Mouse (Mus musculus) CH12.LX (cell line): Measurements from ENCODE around the gene 1700069L16Rik. TPM values are rescaled to one million over a fixed set of nuclear protein-coding genes. Genes with fewer than 3 reads are reported as not detected.
A peak's percentile ranks its signal among the peaks of the same experiment; 100 is the strongest.

Source experiments
- DNase-seq: peaks from one replicate; pipeline ENCODE4 v3.0.0-alpha.2; 2013; ENCODE audit errors: extremely low read depth
- H3K27ac ChIP-seq: 2 replicates; pipeline ENCODE4 v1.5.1; 2012; ENCODE audit warnings: low read depth, mild to moderate bottlenecking, control low read depth, moderate library complexity; ENCODE audit not compliant: insufficient read depth
- H3K27me3 ChIP-seq: replicated peaks from 2 replicates; pipeline ENCODE3; 2012; ENCODE audit warnings: inconsistent platforms
- H3K36me3 ChIP-seq, 2 experiments: replicated peaks in 1 of 2; 2 replicates each; pipeline versions ENCODE3 to v1.6.1; 2012; ENCODE audit warnings: inconsistent platforms in 1 of 2, low read length in 1 of 2, mild to moderate bottlenecking in 1 of 2, mixed read lengths in 1 of 2, moderate library complexity in 1 of 2; ENCODE audit not compliant: control insufficient read depth in 1 of 2, insufficient read depth in 1 of 2
- H3K4me1 ChIP-seq, 2 experiments: 2 replicates each; pipeline ENCODE4 v1.6.1; 2012; ENCODE audit warnings: inconsistent platforms in 1 of 2, moderate library complexity in 1 of 2; ENCODE audit not compliant: insufficient read depth in 2 of 2, control insufficient read depth in 1 of 2
- H3K4me2 ChIP-seq: 2 replicates; pipeline ENCODE4 v1.6.1; 2012; ENCODE audit warnings: low read depth, mild to moderate bottlenecking, control low read depth; ENCODE audit not compliant: poor library complexity, insufficient read depth, severe bottlenecking
- H3K4me3 ChIP-seq, 3 experiments: fragments of 150-350 bp in 1 of 3; sonication (generic) in 1 of 3; replicated peaks in 1 of 3; 2 replicates each; pipeline versions ENCODE3 to v1.5.1; 2011 to 2012; ENCODE audit warnings: low read depth in 2 of 3, low read length in 2 of 3, mild to moderate bottlenecking in 2 of 3, moderate library complexity in 2 of 3, control low read depth in 1 of 3, improper control_type of control experiment in 1 of 3, inconsistent platforms in 1 of 3, mixed read lengths in 1 of 3; ENCODE audit not compliant: poor library complexity in 1 of 3
- H3K79me2 ChIP-seq: replicated peaks from 2 replicates; pipeline ENCODE4 v1.6.1; 2012; ENCODE audit warnings: mild to moderate bottlenecking, moderate library complexity; ENCODE audit not compliant: control insufficient read depth, poor library complexity, insufficient read depth, severe bottlenecking; ENCODE audit errors: extremely low read depth
- H3K9ac ChIP-seq: 2 replicates; pipeline ENCODE4 v1.6.1; 2012; ENCODE audit warnings: low read depth, mild to moderate bottlenecking, control low read depth, moderate library complexity; ENCODE audit not compliant: insufficient read depth
- H3K9me3 ChIP-seq: replicated peaks from 2 replicates; pipeline ENCODE3; 2012; ENCODE audit warnings: low read length, inconsistent platforms, mixed read lengths
- BHLHE40 ChIP-seq: IDR thresholded peaks from 2 replicates; pipeline ENCODE4 v1.6.1; 2011; ENCODE audit warnings: mild to moderate bottlenecking, low read depth, low read length, improper control_type of control experiment
- CHD2 ChIP-seq: IDR thresholded peaks from 2 replicates; pipeline ENCODE4 v1.6.1; 2011; ENCODE audit warnings: low read length, improper control_type of control experiment
- CTCF ChIP-seq, 2 experiments: IDR thresholded peaks in 1 of 2; conservative IDR thresholded peaks in 1 of 2; 2 replicates each; pipeline ENCODE4 v1.5.1; 2011 to 2012; ENCODE audit warnings: low read depth in 2 of 2, low read length in 2 of 2, improper control_type of control experiment in 1 of 2, inconsistent platforms in 1 of 2, mild to moderate bottlenecking in 1 of 2, moderate library complexity in 1 of 2
- ELF1 ChIP-seq: IDR thresholded peaks from 2 replicates; pipeline ENCODE4 v1.6.1; 2014; ENCODE audit warnings: low read depth, mild to moderate bottlenecking, inconsistent platforms, low read length, improper control_type of control experiment
- EP300 ChIP-seq: IDR thresholded peaks from 2 replicates; pipeline ENCODE4 v1.6.1; 2011; ENCODE audit warnings: low read length, improper control_type of control experiment
- ETS1 ChIP-seq: conservative IDR thresholded peaks from 2 replicates; pipeline ENCODE4 v1.6.1; 2012; ENCODE audit warnings: low read depth, mild to moderate bottlenecking, inconsistent platforms, low read length, improper control_type of control experiment, moderate library complexity
- GABPA ChIP-seq: IDR thresholded peaks from 2 replicates; pipeline ENCODE4 v1.6.1; 2012; ENCODE audit warnings: low read depth, low read length, improper control_type of control experiment, inconsistent platforms; ENCODE audit not compliant: insufficient replicate concordance
- HCFC1 ChIP-seq: IDR thresholded peaks from 2 replicates; pipeline ENCODE4 v1.6.1; 2012; ENCODE audit warnings: low read depth, mild to moderate bottlenecking, inconsistent platforms, low read length, improper control_type of control experiment
- IRF4 ChIP-seq: IDR thresholded peaks from 2 replicates; pipeline ENCODE4 v1.6.1; 2014; ENCODE audit warnings: low read depth, mild to moderate bottlenecking, inconsistent platforms, low read length, improper control_type of control experiment
- JUND ChIP-seq: conservative IDR thresholded peaks from 2 replicates; pipeline ENCODE4 v1.6.1; 2011; ENCODE audit warnings: low read depth, low read length, improper control_type of control experiment
- MAFK ChIP-seq: IDR thresholded peaks from 2 replicates; pipeline ENCODE4 v1.6.1; 2011; ENCODE audit warnings: low read length, improper control_type of control experiment; ENCODE audit not compliant: insufficient replicate concordance
- MXI1 ChIP-seq: IDR thresholded peaks from 2 replicates; pipeline ENCODE4 v1.6.1; 2011; ENCODE audit warnings: mild to moderate bottlenecking, low read depth, low read length, improper control_type of control experiment
- NELFE ChIP-seq: IDR thresholded peaks from 2 replicates; pipeline ENCODE4 v1.6.1; 2011; ENCODE audit warnings: low read depth, low read length, improper control_type of control experiment
- NRF1 ChIP-seq: IDR thresholded peaks from 2 replicates; pipeline ENCODE4 v1.6.1; 2014; ENCODE audit warnings: low read depth, mild to moderate bottlenecking, inconsistent platforms, low read length, improper control_type of control experiment, moderate library complexity
- PAX5 ChIP-seq: IDR thresholded peaks from 2 replicates; pipeline ENCODE4 v1.6.1; 2012; ENCODE audit warnings: low read length, inconsistent platforms, mixed read lengths
- POLR2A ChIP-seq: IDR thresholded peaks from 2 replicates; pipeline ENCODE4 v1.6.1; 2011; ENCODE audit warnings: low read depth, mild to moderate bottlenecking, improper control_type of control experiment, low read length
- POLR2AphosphoS2 ChIP-seq: IDR thresholded peaks from 2 replicates; pipeline ENCODE4 v1.6.1; 2011; ENCODE audit warnings: low read depth, low read length, improper control_type of control experiment
- RAD21 ChIP-seq: IDR thresholded peaks from 2 replicates; pipeline ENCODE4 v1.6.1; 2011; ENCODE audit warnings: low read depth, mild to moderate bottlenecking, low read length, improper control_type of control experiment, moderate library complexity
- RCOR1 ChIP-seq: conservative IDR thresholded peaks from 2 replicates; pipeline ENCODE4 v1.6.1; 2012; ENCODE audit warnings: low read depth, mild to moderate bottlenecking, inconsistent platforms, low read length, improper control_type of control experiment
- SMC3 ChIP-seq: IDR thresholded peaks from 2 replicates; pipeline ENCODE4 v1.6.1; 2011; ENCODE audit warnings: low read depth, low read length, improper control_type of control experiment
- TCF12 ChIP-seq: IDR thresholded peaks from 2 replicates; pipeline ENCODE4 v1.6.1; 2014; ENCODE audit warnings: low read depth, mild to moderate bottlenecking, inconsistent platforms, low read length, improper control_type of control experiment
- USF1 ChIP-seq: IDR thresholded peaks from 2 replicates; pipeline ENCODE4 v1.6.1; 2014; ENCODE audit warnings: low read depth, mild to moderate bottlenecking, inconsistent platforms, low read length, improper control_type of control experiment
- USF2 ChIP-seq: conservative IDR thresholded peaks from 2 replicates; pipeline ENCODE4 v1.6.1; 2011; ENCODE audit warnings: low read depth, low read length, improper control_type of control experiment
- ZC3H11A ChIP-seq: IDR thresholded peaks from 2 replicates; pipeline ENCODE4 v1.6.1; 2012; ENCODE audit warnings: low read depth, mild to moderate bottlenecking, inconsistent platforms, low read length, improper control_type of control experiment
- ZKSCAN1 ChIP-seq: IDR thresholded peaks from 2 replicates; pipeline ENCODE4 v1.6.1; 2012; ENCODE audit warnings: low read depth, inconsistent platforms, low read length, improper control_type of control experiment, borderline replicate concordance
- ZNF384 ChIP-seq: IDR thresholded peaks from 2 replicates; pipeline ENCODE4 v1.6.1; 2012; ENCODE audit warnings: low read depth, low read length, improper control_type of control experiment, inconsistent platforms
- dilution Hi-C: fragments of 300-500 bp; cut with MboI; formaldehyde crosslinking; loops from 2 replicates; pipeline ENCODE4 v1.14.3; 2020; ENCODE audit warnings: low sequenced_read_pairs; ENCODE audit not compliant: extremely low pct_unique_long_range_greater_than_20kb, extremely low pct_ligation_motif_present
- in situ Hi-C: fragments of 300-500 bp; cut with MboI; formaldehyde crosslinking; loops from 3 replicates; pipeline ENCODE4 v1.14.3; 2019; ENCODE audit warnings: low sequenced_read_pairs, low pct_ligation_motif_present, low pct_unique_long_range_greater_than_20kb, mixed read lengths
- polyA plus RNA-seq: library from polyadenylated mRNA; unstranded; fragments of >175 nt; gene quantifications from 2 replicates; pipeline ENCODE4 v1.2.1, GENCODE M21; 2012; ENCODE audit warnings: low read depth; ENCODE audit not compliant: insufficient read length
- total RNA-seq, 2 experiments: library from RNA; depleted of rRNA; stranded (reverse); fragments of 300-350 nt in 1 of 2; fragments of >200 nt in 1 of 2; gene quantifications; 2 replicates each; pipeline ENCODE4 v1.2.3; 2012 to 2014

Gene 1700069L16Rik
- total and polyA plus RNA-seq, 3 experiments: not detected

DNA sequence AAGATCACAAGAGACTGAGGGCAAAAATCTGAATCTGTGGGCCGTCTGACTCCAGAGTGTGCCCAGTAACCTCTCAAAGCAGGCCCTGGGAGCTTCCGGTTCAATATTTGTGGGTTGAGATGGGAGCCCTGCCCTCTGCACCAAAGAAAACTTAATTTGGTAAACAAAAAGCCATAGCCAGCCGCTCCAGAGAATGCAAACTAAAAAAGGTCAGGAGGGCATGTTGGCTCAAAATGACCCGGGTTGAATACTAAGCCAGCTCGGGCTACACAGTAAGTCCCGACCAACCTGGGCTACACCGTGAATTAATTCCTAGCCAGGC is 10.4 kb upstream of the 1700069L16Rik start:
- H3K9me3 ChIP-seq: peaks cover 2% of the 10 kb centered on the region
- H3K4me3 ChIP-seq: peak overlapping the region; percentile 38 to 68 (median 65)
- no peak for TF ChIP-seq IRF4
- TF ChIP-seq POLR2AphosphoS2: peak; percentile 14; the same call in 1 of the 2 replicates
- dilution Hi-C loops (no loop called here), in situ Hi-C loops (no loop called here)
- peak overlapping the region; percentile 34 for H3K9ac ChIP-seq
- H3K27me3 ChIP-seq: peaks cover 20% of the 10 kb centered on the region
- peaks cover 27 to 32% of the 10 kb centered on the region in 2 experiments for H3K36me3 ChIP-seq
- H3K4me1 ChIP-seq: peaks cover 10 to 21% of the 10 kb centered on the region in 2 experiments
- peak overlapping the region; percentile 57 for H3K4me2 ChIP-seq
- peak overlapping the region; percentile 77 for H3K27ac ChIP-seq
- H3K79me2 ChIP-seq: no peaks in the 10 kb centered on the region
- peak; percentile 17 for DNase-seq

DNA sequence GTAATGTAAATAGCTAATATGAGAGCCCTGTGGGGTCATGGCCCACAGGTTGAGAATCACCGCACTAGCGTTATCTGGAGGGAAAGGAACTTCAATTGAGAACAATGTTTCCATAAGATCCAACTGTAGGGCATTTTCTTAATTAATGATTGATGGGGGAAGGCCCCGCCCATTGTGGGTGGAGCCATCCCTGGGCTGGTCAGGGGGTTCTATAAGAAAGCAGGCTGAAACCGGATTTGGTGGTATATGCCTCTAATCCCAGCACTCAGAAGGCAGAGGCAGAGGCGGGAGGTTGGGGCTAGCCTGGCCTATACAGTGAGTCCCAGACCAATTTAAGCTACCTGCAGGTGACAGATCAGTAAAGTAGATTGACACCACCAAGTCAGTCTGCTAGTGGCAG is 9.8 kb upstream of the 1700069L16Rik start:
- peaks cover 10 to 21% of the 10 kb centered on the region in 2 experiments for H3K4me1 ChIP-seq
- dilution Hi-C loops (no loop called here), in situ Hi-C loops (loop anchor here (5.0 kb wide), 2 partner anchors 147 to 372 kb away; no protein-coding TSS in a partner anchor)
- peaks cover 21% of the 10 kb centered on the region for H3K27me3 ChIP-seq
- no peak for DNase-seq
- TF ChIP-seq IRF4: no peak
- no peak for TF ChIP-seq HCFC1
- no peak for TF ChIP-seq USF2
- no peak for TF ChIP-seq NRF1
- no peak for TF ChIP-seq PAX5
- TF ChIP-seq TCF12: no peak
- TF ChIP-seq MAFK: no peak
- no peak for TF ChIP-seq RCOR1
- no peak for TF ChIP-seq ELF1
- TF ChIP-seq CHD2: no peak
- TF ChIP-seq NELFE: no peak
- TF ChIP-seq EP300: no peak
- TF ChIP-seq SMC3: no peak
- no peak; the same call in 1 of the 2 replicates for TF ChIP-seq POLR2A
- H3K79me2 ChIP-seq: no peaks in the 10 kb centered on the region
- peaks cover 2% of the 10 kb centered on the region for H3K9me3 ChIP-seq
- no peak overlapping the region for H3K9ac ChIP-seq
- H3K36me3 ChIP-seq: peaks cover 21 to 26% of the 10 kb centered on the region in 2 experiments
- no peak overlapping the region for H3K4me3 ChIP-seq
- no peak overlapping the region for H3K4me2 ChIP-seq
- H3K27ac ChIP-seq: no peak overlapping the region

DNA sequence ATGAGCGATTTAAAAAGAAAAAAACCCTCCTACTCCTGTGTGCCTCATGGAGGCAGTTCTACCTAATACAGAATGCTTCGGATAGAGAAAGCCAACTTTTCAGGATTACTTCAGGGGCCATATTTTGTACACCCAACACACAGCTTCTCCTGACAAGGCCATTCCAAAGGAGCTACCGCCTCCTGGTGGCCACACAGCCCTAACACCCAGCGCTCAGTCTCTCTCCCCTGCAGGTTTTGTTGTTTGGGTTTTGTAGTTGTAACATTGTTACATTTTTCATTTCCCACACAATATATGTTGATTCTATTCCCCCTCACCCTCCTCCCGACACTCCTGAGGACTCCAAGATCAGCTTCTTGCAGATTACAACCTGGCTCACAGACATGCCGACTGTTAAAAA is 7.6 kb upstream of the 1700069L16Rik start:
- in situ Hi-C loops (loop anchor here (5.0 kb wide), 2 partner anchors 145 to 370 kb away; no protein-coding TSS in a partner anchor), dilution Hi-C loops (no loop called here)
- no peak overlapping the region for H3K27ac ChIP-seq
- no peak overlapping the region for H3K4me3 ChIP-seq
- no peaks in the 10 kb centered on the region for H3K79me2 ChIP-seq
- peaks cover 8 to 19% of the 10 kb centered on the region in 2 experiments for H3K4me1 ChIP-seq
- peak; percentile 58 for DNase-seq
- H3K9me3 ChIP-seq: peaks cover 5% of the 10 kb centered on the region
- peaks cover under 1 to 4% of the 10 kb centered on the region in 2 experiments for H3K36me3 ChIP-seq
- H3K9ac ChIP-seq: no peak overlapping the region
- no peak overlapping the region for H3K4me2 ChIP-seq
- H3K27me3 ChIP-seq: peaks cover 39% of the 10 kb centered on the region
- TF ChIP-seq ETS1: no peak
- TF ChIP-seq POLR2A: no peak
- no peak for TF ChIP-seq USF1
- peak; percentile 79 to 90 for TF ChIP-seq CTCF (conservative IDR thresholded peaks at IDR 0.05 in 1 of 2, IDR thresholded peaks at IDR 0.05 in 1 of 2; ENCODE audit: low read depth in 2 of 2, low read length in 2 of 2)
- no peak for TF ChIP-seq BHLHE40
- no peak for TF ChIP-seq JUND
- TF ChIP-seq RCOR1: no peak
- TF ChIP-seq ZNF384: no peak
- TF ChIP-seq MXI1: no peak
- no peak for TF ChIP-seq GABPA
- TF ChIP-seq ZKSCAN1: no peak
- TF ChIP-seq TCF12: no peak
- no peak for TF ChIP-seq PAX5
- no peak for TF ChIP-seq IRF4
- peak; percentile 93 for TF ChIP-seq RAD21
- no peak for TF ChIP-seq ELF1
- peak; percentile 34; the same call in 1 of the 2 replicates for TF ChIP-seq ZC3H11A
